8 mouse cellular contexts compared by ENCODE assay signal in genomic region chr8:105707498-105708403, GRCm38 (mm10). TPM values are rescaled to one million over a fixed set of nuclear protein-coding genes. Genes with fewer than 3 reads are reported as not detected.
A peak's percentile ranks its signal among the peaks of the same experiment; 100 is the strongest.
DNase-seq lines count a peak whose midpoint lies in the region; ATAC-seq and TF ChIP-seq lines count a peak whose summit lies in the region.

4933405L10Rik (plus strand) TSS chr8:105707655.
Enkd1 (minus strand) TSS chr8:105708210.

- no peak for TF ChIP-seq POLR2A in bone marrow, adult 2 months (IDR thresholded peaks at IDR 0.05; ENCODE audit: borderline replicate concordance, control insufficient read depth, low read depth, low read length)
- 0 out of 2 replicates have a peak, but pooled peaks have one; percentile 17 for TF ChIP-seq POLR2A in embryonic fibroblast, embryonic 13.5 days (IDR thresholded peaks at IDR 0.05; ENCODE audit: low read depth, low read length)

- peak within 1 kb of the TSS; percentile 72 for H3K9ac ChIP-seq in kidney, embryonic 15.5 days

- peaks cover 19% of the 10 kb centered on the region for H3K36me3 ChIP-seq in heart, embryonic 10.5 days
- peaks cover 22% of the 10 kb centered on the region for H3K36me3 ChIP-seq in kidney, embryonic 15.5 days

- DNase-seq in B cell, adult 2 months: peak; percentile 84 to 87
- peak; percentile 95 for DNase-seq in heart, embryonic 10.5 days (ENCODE audit: low spot score)
- peak; percentile 80 for DNase-seq in liver
- DNase-seq in spleen, postnatal 4 days (ENCODE audit: low spot score in 2 of 2): peak; percentile 80 to 85

- no peaks in the 10 kb centered on the region for H3K9me3 ChIP-seq in heart, embryonic 10.5 days
- H3K9me3 ChIP-seq in kidney, embryonic 15.5 days (replicated peaks): no peaks in the 10 kb centered on the region

- peak; percentile 87 for ATAC-seq in kidney, embryonic 15.5 days (replicated peaks; ENCODE audit: low FRiP score)
- peak; percentile 77 for ATAC-seq in monocyte, adult 5-6 weeks (replicated peaks; ENCODE audit: insufficient number of reproducible peaks, low FRiP score, low TSS enrichment, poor library complexity, severe bottlenecking)

- peak within 1 kb of the TSS; percentile 94 for H3K4me2 ChIP-seq in kidney, embryonic 15.5 days

- peaks cover 5% of the 10 kb centered on the region; the same call in 1 of the 2 replicates for H3K4me1 ChIP-seq in bone marrow, adult 2 months (ENCODE audit: control insufficient read depth, insufficient read depth, low read length)
- no peaks in the 10 kb centered on the region for H3K4me1 ChIP-seq in embryonic fibroblast, embryonic 13.5 days (ENCODE audit: control insufficient read depth, insufficient read depth, low read length)
- H3K4me1 ChIP-seq in heart, embryonic 10.5 days: peaks cover 21% of the 10 kb centered on the region
- peaks cover 17% of the 10 kb centered on the region for H3K4me1 ChIP-seq in kidney, embryonic 15.5 days

- WGBS in bone marrow, adult 2 months: 1% methylated on average over 55 of the region's 55 CpGs
- 1% methylated on average over 55 of the region's 55 CpGs for WGBS in heart, embryonic 10.5 days
- WGBS in kidney, embryonic 15.5 days: under 1% methylated on average over 55 of the region's 55 CpGs

- H3K27ac ChIP-seq in bone marrow, adult 2 months (ENCODE audit: control insufficient read depth, insufficient read depth, low read depth, low read length, poor library complexity): no peak within 1 kb of the TSS
- H3K27ac ChIP-seq in embryonic fibroblast, embryonic 13.5 days (ENCODE audit: insufficient read depth, low read length): no peak within 1 kb of the TSS
- H3K27ac ChIP-seq in heart, embryonic 10.5 days: peak within 1 kb of the TSS; percentile 84
- no peak within 1 kb of the TSS; the same call in 1 of the 2 replicates for H3K27ac ChIP-seq in kidney, embryonic 15.5 days

- no peak for TF ChIP-seq CTCF in bone marrow, adult 2 months (IDR thresholded peaks at IDR 0.05; ENCODE audit: control insufficient read depth, insufficient read depth, low read length)
- no peak for TF ChIP-seq CTCF in embryonic fibroblast, embryonic 13.5 days (IDR thresholded peaks at IDR 0.05; ENCODE audit: borderline replicate concordance, insufficient read depth, low read length)

- H3K27me3 ChIP-seq in heart, embryonic 10.5 days (ENCODE audit: insufficient read depth, poor library complexity, severe bottlenecking): no peaks in the 10 kb centered on the region
- no peaks in the 10 kb centered on the region for H3K27me3 ChIP-seq in kidney, embryonic 15.5 days

- H3K4me3 ChIP-seq in bone marrow, adult 2 months (replicated peaks; ENCODE audit: control insufficient read depth, low read depth, low read length): peak within 1 kb of the TSS; percentile 67
- H3K4me3 ChIP-seq in embryonic fibroblast, embryonic 13.5 days (ENCODE audit: insufficient read depth, low read length): peak within 1 kb of the TSS; percentile 79
- H3K4me3 ChIP-seq in heart, embryonic 10.5 days: peak within 1 kb of the TSS; percentile 79
- peak within 1 kb of the TSS; percentile 86 for H3K4me3 ChIP-seq in kidney, embryonic 15.5 days (replicated peaks)

RNA-seq across cellular contexts. Expression of gene 4933405L10Rik, which starts in this region (rescaled TPM):
- polyA plus RNA-seq in bone marrow, adult 2 months (2011; ENCODE audit: insufficient read depth, insufficient read length, low replicate concordance, missing spikeins): not detected in 2 replicates
- not detected in 2 replicates for polyA plus RNA-seq in embryonic fibroblast, embryonic 13.5 days (2011; ENCODE audit: insufficient read length, low read depth, missing spikeins)
- polyA plus RNA-seq in heart, embryonic 10.5 days (2016; fragmentation: Nextera tagmentation; extraction: Ambion mirVana): not detected in 2 replicates
- 0.26 TPM in 1 of 2 replicates, not detected in the other for polyA plus RNA-seq in kidney, embryonic 15.5 days (2015; fragmentation: Nextera tagmentation; extraction: Ambion mirVana)
- not detected in 3 replicates for total RNA-seq in monocyte, adult 5-6 weeks (2017)

RNA-seq across cellular contexts. Expression of gene Enkd1, which starts in this region (rescaled TPM):
- 11.5 and 18.9 TPM in 2 replicates for polyA plus RNA-seq in bone marrow, adult 2 months (2011; ENCODE audit: insufficient read depth, insufficient read length, low replicate concordance, missing spikeins)
- 5.9 and 9.1 TPM in 2 replicates for polyA plus RNA-seq in embryonic fibroblast, embryonic 13.5 days (2011; ENCODE audit: insufficient read length, low read depth, missing spikeins)
- 18.7 and 28.8 TPM in 2 replicates for polyA plus RNA-seq in heart, embryonic 10.5 days (2016; fragmentation: Nextera tagmentation; extraction: Ambion mirVana)
- polyA plus RNA-seq in kidney, embryonic 15.5 days (2015; fragmentation: Nextera tagmentation; extraction: Ambion mirVana): 28.8 and 31.0 TPM in 2 replicates
- 0.43 to 1.6 TPM in 2 of 3 replicates, not detected in the other for total RNA-seq in monocyte, adult 5-6 weeks (2017)
